Mouse (Mus musculus): Measurements from ENCODE around the gene Med9. TPM values are rescaled to one million over a fixed set of nuclear protein-coding genes. Genes with fewer than 3 reads are reported as not detected.
A peak's percentile ranks its signal among the peaks of the same experiment; 100 is the strongest.

Gene Med9
- polyA plus RNA-seq, 1 experiment, result 20.4 TPM

DNA sequence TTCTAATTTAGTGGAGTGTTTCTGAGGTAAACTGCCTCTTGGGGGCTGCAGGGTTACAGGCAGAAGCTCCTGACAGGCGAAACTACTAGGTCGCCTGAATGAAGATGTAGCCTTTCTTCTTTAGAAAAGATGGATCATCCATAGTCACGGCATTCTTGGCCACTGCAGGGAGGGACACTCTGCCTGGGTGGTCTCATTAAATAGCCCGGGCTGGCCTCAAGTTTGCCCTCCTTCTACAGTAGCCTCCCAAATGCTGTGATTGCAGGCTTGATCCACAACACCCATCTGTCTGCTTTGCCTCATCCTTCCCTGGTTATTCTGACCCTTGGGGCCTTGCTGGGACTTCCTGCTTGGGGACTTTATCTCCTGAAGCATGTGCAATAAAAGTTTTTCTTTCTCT lies 18.0 kb upstream of the Med9 start:
- TF ChIP-seq POLR2A (IDR thresholded peaks at IDR 0.05; ENCODE audit: low read depth, low read length) (no peak), CTCF (conservative IDR thresholded peaks at IDR 0.05; ENCODE audit: insufficient read depth, insufficient read length, low read depth, low read length) (no peak)
- 66% methylated on average over 4 of the region's 4 CpGs for WGBS
- H3K27me3 ChIP-seq (replicated peaks; ENCODE audit: control insufficient read depth, insufficient read depth, low read length), result no peaks in the 10 kb centered on the region
- H3K4me3 ChIP-seq (ENCODE audit: insufficient read depth, low read depth, low read length), result no peak overlapping the region
- no peak for DNase-seq
- H3K27ac ChIP-seq (ENCODE audit: insufficient read depth, low read depth, low read length), result no peak overlapping the region
- H3K4me1 ChIP-seq (ENCODE audit: control insufficient read depth, insufficient read depth, low read length), result 0 out of 2 replicates have a peak, but pooled peaks cover 3% of the 10 kb centered on the region
- no peaks in the 10 kb centered on the region for H3K36me3 ChIP-seq (ENCODE audit: control insufficient read depth, insufficient read depth, low read length)

DNA sequence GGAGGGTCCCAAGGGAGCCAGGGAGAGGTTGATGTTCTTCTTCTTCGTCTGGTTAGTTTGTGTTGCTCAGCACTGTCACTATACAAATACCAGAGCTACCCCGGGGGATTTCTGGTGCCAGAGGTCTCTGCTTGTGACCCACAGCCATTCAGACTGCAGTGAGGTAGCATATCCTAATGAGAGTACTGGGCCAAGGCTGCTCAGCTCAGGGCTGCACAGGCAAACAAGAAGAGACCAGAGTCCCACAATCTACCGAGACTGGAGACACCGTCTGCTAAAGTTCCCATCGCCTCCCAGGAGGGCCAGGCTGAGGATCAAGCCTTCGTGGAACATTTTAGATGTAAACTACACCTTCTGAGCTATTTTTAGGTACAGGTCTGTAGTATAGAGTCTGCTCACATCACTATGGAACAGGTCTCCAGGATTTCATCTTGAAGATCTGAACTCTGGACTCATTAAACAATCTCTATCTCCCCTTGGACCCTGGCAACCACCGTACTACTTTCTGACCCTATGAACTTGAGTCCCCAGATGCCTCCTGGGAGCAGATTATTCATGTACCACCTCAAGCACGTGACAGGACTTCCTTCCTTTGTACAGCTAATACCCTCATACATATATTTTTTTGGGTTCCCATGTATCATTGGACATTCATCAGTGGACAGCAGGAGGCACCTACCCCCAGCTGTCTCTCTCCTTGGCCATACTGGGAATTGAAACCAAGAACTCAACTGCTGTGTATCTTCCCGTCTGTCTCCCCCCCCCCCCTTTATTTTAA lies 15.3 kb upstream of the Med9 start:
- no peak overlapping the region for H3K27ac ChIP-seq (ENCODE audit: insufficient read depth, low read depth, low read length)
- no peak for TF ChIP-seq CTCF (conservative IDR thresholded peaks at IDR 0.05; ENCODE audit: insufficient read depth, insufficient read length, low read depth, low read length)
- no peak for TF ChIP-seq POLR2A (IDR thresholded peaks at IDR 0.05; ENCODE audit: low read depth, low read length)
- WGBS, result 50% methylated on average over 9 of the region's 9 CpGs

GRCm38 (mm10) chr11:59933943-59934342 lies 14.1 kb upstream of the Med9 start:
- DNase-seq, result no peak
- no peak overlapping the region for H3K4me3 ChIP-seq (ENCODE audit: insufficient read depth, low read depth, low read length)
- 0 out of 2 replicates have a peak, but pooled peaks cover 3% of the 10 kb centered on the region for H3K4me1 ChIP-seq (ENCODE audit: control insufficient read depth, insufficient read depth, low read length)
- no peaks in the 10 kb centered on the region for H3K36me3 ChIP-seq (ENCODE audit: control insufficient read depth, insufficient read depth, low read length)
- TF ChIP-seq POLR2A (IDR thresholded peaks at IDR 0.05; ENCODE audit: low read depth, low read length), result no peak
- no peak for TF ChIP-seq CTCF (conservative IDR thresholded peaks at IDR 0.05; ENCODE audit: insufficient read depth, insufficient read length, low read depth, low read length)
- H3K27me3 ChIP-seq (replicated peaks; ENCODE audit: control insufficient read depth, insufficient read depth, low read length), result no peaks in the 10 kb centered on the region
- H3K27ac ChIP-seq (ENCODE audit: insufficient read depth, low read depth, low read length), result no peak overlapping the region
- 78% methylated on average over 12 of the region's 12 CpGs for WGBS

More for the DNA sequence above, 15.3 kb upstream of the Med9 start:
- H3K27me3 ChIP-seq (replicated peaks; ENCODE audit: control insufficient read depth, insufficient read depth, low read length), result no peaks in the 10 kb centered on the region
- 0 out of 2 replicates have a peak, but pooled peaks cover 3% of the 10 kb centered on the region for H3K4me1 ChIP-seq (ENCODE audit: control insufficient read depth, insufficient read depth, low read length)
- H3K36me3 ChIP-seq (ENCODE audit: control insufficient read depth, insufficient read depth, low read length), result no peaks in the 10 kb centered on the region
- no peak overlapping the region for H3K4me3 ChIP-seq (ENCODE audit: insufficient read depth, low read depth, low read length)
- no peak for DNase-seq

DNA sequence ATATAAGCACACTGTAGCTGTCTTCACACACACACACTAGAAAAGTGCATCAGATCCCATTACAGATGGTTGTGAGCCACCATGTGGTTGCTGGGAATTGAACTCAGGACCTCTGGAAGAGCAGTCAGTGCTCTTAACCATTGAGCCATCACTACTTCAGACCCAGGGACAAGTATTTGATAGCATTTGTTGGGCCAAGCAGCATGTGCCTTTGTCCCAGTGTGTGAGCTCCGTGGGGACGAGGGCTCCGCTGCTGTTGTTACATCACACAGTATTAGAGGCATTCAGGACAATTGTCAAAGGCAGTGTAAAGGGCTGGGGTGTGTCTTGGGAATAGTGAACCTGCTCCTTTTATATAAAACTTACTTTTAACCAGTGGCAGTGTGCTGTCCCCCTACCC lies 11.0 kb upstream of the Med9 start:
- TF ChIP-seq POLR2A (IDR thresholded peaks at IDR 0.05; ENCODE audit: low read depth, low read length) (no peak), CTCF (conservative IDR thresholded peaks at IDR 0.05; ENCODE audit: insufficient read depth, insufficient read length, low read depth, low read length) (no peak)
- Histone ChIP-seq H3K4me1 (ENCODE audit: control insufficient read depth, insufficient read depth, low read length) (peaks cover 19% of the 10 kb centered on the region), H3K36me3 (ENCODE audit: control insufficient read depth, insufficient read depth, low read length) (no peaks in the 10 kb centered on the region), H3K27me3 (replicated peaks; ENCODE audit: control insufficient read depth, insufficient read depth, low read length) (no peaks in the 10 kb centered on the region), H3K4me3 (ENCODE audit: insufficient read depth, low read depth, low read length) (no peak overlapping the region), H3K27ac (ENCODE audit: insufficient read depth, low read depth, low read length) (no peak overlapping the region)
- DNase-seq, result no peak
- 89% methylated on average over 3 of the region's 3 CpGs for WGBS

GRCm38 (mm10) chr11:59937615-59938014 lies 10.4 kb upstream of the Med9 start:
- DNase-seq, result no peak
- WGBS, result 57% methylated on average over 2 of the region's 2 CpGs
- Histone ChIP-seq H3K27me3 (replicated peaks; ENCODE audit: control insufficient read depth, insufficient read depth, low read length) (no peaks in the 10 kb centered on the region), H3K4me3 (ENCODE audit: insufficient read depth, low read depth, low read length) (no peak overlapping the region), H3K4me1 (ENCODE audit: control insufficient read depth, insufficient read depth, low read length) (peaks cover 19% of the 10 kb centered on the region), H3K27ac (ENCODE audit: insufficient read depth, low read depth, low read length) (no peak overlapping the region), H3K36me3 (ENCODE audit: control insufficient read depth, insufficient read depth, low read length) (no peaks in the 10 kb centered on the region)
- no peak for TF ChIP-seq CTCF (conservative IDR thresholded peaks at IDR 0.05; ENCODE audit: insufficient read depth, insufficient read length, low read depth, low read length)
- TF ChIP-seq POLR2A (IDR thresholded peaks at IDR 0.05; ENCODE audit: low read depth, low read length), result no peak

DNA sequence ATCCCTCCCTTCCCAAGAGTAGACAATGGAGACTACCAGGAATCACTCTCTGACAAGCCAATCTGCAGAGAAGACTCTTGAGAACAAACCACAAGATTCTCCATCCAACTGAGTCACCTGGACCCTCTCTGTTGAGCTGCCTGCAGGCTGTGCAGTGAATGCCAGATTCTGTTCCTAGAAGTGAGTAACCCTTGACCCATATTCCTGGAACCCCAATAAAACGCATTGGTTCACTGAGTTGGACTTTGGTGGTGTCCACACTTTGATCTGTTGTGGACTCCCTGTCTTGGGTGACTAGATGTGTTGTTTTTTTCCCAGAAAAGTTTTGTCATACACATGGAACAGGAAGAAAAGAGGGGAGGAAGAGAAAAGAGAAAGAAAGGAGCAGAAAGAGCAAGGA lies 8.2 kb upstream of the Med9 start:
- WGBS, result 57% methylated on average over 1 of the region's 1 CpGs
- Histone ChIP-seq H3K4me1 (ENCODE audit: control insufficient read depth, insufficient read depth, low read length) (peaks cover 18% of the 10 kb centered on the region), H3K27ac (ENCODE audit: insufficient read depth, low read depth, low read length) (no peak overlapping the region), H3K36me3 (ENCODE audit: control insufficient read depth, insufficient read depth, low read length) (no peaks in the 10 kb centered on the region), H3K27me3 (replicated peaks; ENCODE audit: control insufficient read depth, insufficient read depth, low read length) (no peaks in the 10 kb centered on the region), H3K4me3 (ENCODE audit: insufficient read depth, low read depth, low read length) (no peak overlapping the region)
- TF ChIP-seq CTCF (conservative IDR thresholded peaks at IDR 0.05; ENCODE audit: insufficient read depth, insufficient read length, low read depth, low read length), result no peak
- TF ChIP-seq POLR2A (IDR thresholded peaks at IDR 0.05; ENCODE audit: low read depth, low read length), result no peak
- peak; percentile 93 for DNase-seq

GRCm38 (mm10) chr11:59940645-59941044 lies 7.4 kb upstream of the Med9 start:
- WGBS, result 77% methylated on average over 3 of the region's 3 CpGs
- TF ChIP-seq CTCF (conservative IDR thresholded peaks at IDR 0.05; ENCODE audit: insufficient read depth, insufficient read length, low read depth, low read length) (no peak), POLR2A (IDR thresholded peaks at IDR 0.05; ENCODE audit: low read depth, low read length) (no peak)
- H3K27ac ChIP-seq (ENCODE audit: insufficient read depth, low read depth, low read length), result no peak overlapping the region
- no peaks in the 10 kb centered on the region for H3K27me3 ChIP-seq (replicated peaks; ENCODE audit: control insufficient read depth, insufficient read depth, low read length)
- no peak overlapping the region for H3K4me3 ChIP-seq (ENCODE audit: insufficient read depth, low read depth, low read length)
- H3K4me1 ChIP-seq (ENCODE audit: control insufficient read depth, insufficient read depth, low read length), result peaks cover 18% of the 10 kb centered on the region
- no peaks in the 10 kb centered on the region for H3K36me3 ChIP-seq (ENCODE audit: control insufficient read depth, insufficient read depth, low read length)
- no peak for DNase-seq

Data from kidney, adult 2 months (tissue).